Mouse (Mus musculus): Measurements from ENCODE around the gene Magi3.
A peak's percentile ranks its signal among the peaks of the same experiment; 100 is the strongest.

The Magi3 gene

GRCm38 (mm10) chr3:104032086-104032485, 188.1 kb downstream of the Magi3 start:
- DNase-seq (ENCODE audit: low spot score in 2 of 2) = no peak

DNA sequence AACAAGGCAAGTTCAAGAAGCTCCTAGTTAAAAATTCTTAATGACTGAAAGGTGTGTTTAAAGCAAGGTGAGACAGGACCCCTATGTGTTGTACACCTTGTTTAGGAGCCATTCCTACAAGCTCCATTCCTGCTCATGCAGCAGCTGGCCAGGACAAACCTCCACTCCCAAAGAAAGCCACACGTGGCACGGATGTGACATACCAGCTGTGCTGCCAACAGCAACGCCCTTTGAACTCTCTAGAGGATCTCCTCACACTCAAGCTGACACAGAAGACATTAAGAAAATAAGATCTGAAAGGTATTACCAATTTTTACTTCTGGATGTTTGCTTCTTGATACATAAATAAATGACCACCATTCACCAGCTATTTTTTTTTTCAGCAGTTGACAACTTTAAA, 193.2 kb downstream of the Magi3 start:
- no peak for DNase-seq (ENCODE audit: low spot score in 2 of 2)

- DNase-seq (ENCODE audit: low spot score in 2 of 2) = no peak
These were observed 200.1 kb downstream of the Magi3 start for GRCm38 (mm10) chr3:104020101-104020500.

DNA sequence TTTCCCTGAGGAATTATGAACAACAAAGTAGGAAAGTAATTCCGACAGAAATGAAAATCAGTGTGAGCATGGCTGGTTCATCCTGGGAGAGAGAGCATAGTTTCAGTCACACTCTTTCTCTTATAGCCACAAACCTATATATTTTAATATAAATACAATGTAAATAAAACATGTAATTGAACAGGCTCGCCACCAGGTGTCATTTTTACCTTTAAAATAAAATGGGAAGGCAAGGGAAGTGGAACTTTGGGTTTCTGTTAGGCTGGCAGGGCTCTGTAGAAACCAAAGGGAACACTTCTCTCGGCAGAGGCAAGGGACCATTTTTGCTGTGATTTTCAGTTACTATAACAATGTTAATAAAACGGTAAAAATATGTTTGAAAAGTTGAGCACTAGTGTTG, 200.7 kb downstream of the Magi3 start:
- DNase-seq (ENCODE audit: low spot score in 2 of 2) = no peak

- DNase-seq (ENCODE audit: low spot score in 2 of 2) = no peak
These were observed 202.2 kb downstream of the Magi3 start for GRCm38 (mm10) chr3:104017931-104018330.

GRCm38 (mm10) chr3:104011972-104012371, 208.2 kb downstream of the Magi3 start:
- DNase-seq (ENCODE audit: low spot score in 2 of 2) = peak in 1 of 2 experiments; percentile 7

DNA sequence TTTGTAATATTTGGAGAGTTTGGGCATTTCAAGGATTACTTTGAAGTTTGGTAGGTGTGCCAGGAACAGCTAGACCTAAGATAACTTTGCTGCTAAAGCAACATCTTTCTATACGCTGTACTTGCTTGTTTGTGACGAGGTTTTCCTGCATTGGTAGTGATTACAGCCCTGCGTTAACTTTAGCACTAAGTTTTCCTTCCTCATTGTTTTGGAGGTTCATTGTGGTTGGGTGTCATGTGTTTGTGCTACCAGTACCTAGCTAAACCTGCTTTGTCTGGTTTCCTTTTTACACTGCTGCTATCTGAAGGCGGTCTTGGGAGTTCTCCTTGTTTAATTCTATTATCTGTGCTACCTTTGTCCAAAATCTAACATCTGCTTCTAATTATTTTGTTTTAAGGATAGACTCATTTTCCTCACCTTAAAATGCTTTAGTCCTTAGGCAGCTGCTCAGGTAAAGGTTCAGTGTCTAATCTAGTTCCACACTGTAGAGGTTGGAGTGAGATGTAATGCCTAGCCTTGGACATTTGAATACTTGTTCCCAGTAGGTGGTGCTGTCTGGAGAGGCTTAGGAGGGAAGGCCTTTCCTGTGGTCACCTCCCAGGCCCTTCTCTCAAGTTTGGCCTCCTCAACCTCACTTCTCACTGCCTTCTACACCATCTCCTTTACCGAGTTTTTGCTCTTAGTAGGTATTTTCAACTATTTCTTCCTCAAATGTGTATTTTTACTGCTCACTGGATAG, 210.1 kb downstream of the Magi3 start:
- peak in 1 of 2 experiments; percentile 6 for DNase-seq (ENCODE audit: low spot score in 2 of 2)

GRCm38 (mm10) chr3:104007479-104007878, 212.7 kb downstream of the Magi3 start:
- peak in 1 of 2 experiments; percentile 21 for DNase-seq (ENCODE audit: low spot score in 2 of 2)

DNA sequence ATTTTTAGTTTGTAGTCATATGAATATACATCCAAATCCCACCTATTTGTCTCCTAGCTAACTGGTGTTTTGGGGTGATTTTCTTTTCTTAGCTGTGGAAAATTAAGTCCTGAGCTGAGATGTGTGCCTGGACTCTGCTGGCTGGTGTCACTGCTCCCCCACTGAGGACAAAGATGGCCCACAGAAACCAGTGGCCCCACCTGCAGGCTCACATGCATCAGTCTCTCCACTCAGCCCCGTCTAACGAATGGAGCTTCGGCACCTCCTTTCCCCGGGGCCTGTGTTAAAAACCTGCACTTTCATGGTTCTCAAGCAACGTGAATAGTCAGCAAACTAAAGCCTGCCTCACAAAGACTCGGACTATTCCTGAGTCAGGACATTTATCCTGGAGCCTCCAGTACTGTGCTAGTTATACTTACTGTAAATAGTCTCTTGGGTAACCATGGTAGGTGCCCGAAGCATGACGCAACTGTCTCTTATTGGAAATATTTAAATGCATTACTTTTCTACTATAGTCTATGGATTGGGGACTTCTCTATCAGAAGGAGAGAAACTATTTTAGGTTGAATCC, 213.2 kb downstream of the Magi3 start:
- DNase-seq (ENCODE audit: low spot score in 2 of 2) = no peak

GRCm38 (mm10) chr3:103998724-103999123, 221.4 kb downstream of the Magi3 start:
- DNase-seq (ENCODE audit: low spot score in 2 of 2) = no peak

DNA sequence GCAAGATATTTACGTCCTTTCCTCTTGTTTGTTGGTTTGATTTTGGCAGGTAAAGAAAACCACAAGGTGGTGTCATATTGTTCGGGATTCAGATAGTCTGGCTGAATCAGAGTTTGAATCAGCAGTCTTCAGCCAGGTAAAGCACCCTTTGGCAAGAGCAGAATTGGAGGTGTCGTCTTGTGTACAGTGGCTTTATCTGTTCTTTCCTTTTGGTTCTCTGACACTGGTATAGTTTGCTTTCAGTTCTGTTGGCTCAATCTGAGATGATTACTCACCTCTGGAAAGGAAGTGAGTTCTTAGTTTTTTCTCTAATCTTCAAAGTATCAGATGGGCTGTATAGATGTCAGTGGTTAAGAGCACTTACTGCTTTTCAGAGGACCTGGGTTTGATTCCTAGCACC, 228.9 kb downstream of the Magi3 start:
- DNase-seq (ENCODE audit: low spot score in 2 of 2) = no peak

DNA sequence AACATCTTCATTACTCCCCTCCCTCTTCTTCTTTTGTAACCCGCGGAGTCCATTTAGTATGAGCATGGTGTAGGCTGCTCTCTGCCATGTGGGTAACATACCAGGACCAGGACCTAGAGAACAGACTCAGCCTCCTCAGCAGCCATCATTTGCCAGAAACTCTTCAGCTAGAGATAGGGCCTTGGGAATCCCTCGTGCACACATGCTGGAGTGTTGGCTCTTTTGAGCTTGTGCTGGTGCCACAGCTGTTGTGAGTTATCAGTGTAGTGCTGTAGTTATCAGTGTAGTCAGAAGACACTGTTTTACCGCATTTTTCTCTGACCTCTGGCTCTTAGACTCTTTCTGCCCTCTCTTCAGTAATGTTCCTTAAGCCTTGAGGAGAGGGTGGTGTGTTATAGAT, 230.8 kb downstream of the Magi3 start:
- DNase-seq (ENCODE audit: low spot score in 2 of 2) = no peak

DNA sequence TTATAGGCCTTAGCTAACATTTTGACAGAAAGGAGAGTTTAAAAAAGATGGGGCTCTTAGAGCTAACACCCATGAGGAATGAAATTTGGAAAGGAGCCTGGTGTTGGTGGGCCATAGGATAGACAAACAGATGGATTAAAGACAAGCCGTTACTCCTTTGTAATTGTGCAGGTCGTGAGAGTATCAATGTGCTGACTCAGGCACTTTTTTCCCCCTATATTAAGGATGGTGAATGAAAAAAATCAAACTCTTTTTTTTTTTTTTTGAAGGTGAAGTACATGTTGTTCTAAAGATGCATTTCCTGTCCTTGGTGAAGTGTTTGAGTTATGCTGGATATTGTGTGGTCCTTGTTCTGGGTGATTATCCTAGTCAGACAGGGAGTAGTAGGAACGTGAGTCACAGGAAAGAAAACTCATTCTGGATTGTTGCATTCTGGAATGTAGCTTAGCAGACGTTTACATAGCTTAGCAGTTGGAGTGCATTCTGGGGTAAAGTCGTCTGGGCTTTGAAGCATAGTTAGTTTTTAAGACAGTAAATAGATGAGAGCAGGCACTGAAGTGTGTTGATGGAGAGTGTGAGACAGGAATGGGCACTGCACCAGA, 232.2 kb downstream of the Magi3 start:
- DNase-seq (ENCODE audit: low spot score in 2 of 2) = no peak

DNA sequence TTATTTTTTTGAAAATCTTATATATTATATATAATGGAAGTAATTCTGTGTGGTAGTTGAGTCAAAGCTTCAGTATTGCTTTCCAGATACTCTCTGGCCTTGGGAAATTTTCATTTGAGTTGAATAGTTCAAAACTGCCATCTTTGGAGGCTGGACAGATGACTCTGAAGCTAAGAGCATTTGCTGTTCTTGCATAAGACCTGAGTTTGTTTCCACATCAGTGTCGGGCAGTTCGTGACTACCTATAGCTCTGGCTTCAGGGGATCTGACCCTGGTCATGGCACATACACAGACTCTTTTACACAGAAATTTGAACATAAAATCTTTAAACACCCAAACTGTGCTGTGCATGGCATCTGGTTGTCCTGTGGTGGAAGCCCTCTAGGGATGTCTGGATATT, 235.0 kb downstream of the Magi3 start:
- DNase-seq (ENCODE audit: low spot score in 2 of 2) = no peak

GRCm38 (mm10) chr3:103984556-103984955, 235.6 kb downstream of the Magi3 start:
- no peak for DNase-seq (ENCODE audit: low spot score in 2 of 2)

GRCm38 (mm10) chr3:103971157-103971556, 249.0 kb downstream of the Magi3 start:
- DNase-seq (ENCODE audit: low spot score in 2 of 2) = no peak

DNA sequence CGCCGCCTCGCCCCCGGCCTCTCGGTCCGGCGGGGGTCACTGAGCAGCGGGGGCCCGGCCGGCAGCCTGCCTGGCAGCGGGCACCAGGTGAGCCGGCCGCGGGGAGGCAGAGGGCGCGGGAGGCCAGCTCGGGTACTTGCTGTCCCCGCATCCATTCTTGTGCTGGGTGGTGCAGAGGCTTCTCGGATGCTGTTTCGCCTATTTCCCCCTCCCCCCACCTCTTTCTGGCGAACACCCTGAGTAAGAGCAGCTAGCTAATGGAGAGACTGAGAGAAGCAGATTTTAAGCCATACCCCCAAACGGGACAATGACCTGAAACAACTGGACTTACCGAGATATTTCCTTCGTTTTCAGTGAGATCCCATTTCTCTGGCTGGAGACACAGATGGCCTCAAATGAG, 251.5 kb downstream of the Magi3 start:
- no peak for DNase-seq (ENCODE audit: low spot score in 2 of 2)

GRCm38 (mm10) chr3:103967861-103968691, 252.1 kb downstream of the Magi3 start, which contains the start of gene Phtf1:
Gene Phtf1 (plus strand): TSS chr3:103968110.
- peak; percentile 89 for DNase-seq (ENCODE audit: low spot score in 2 of 2)

- no peak for DNase-seq (ENCODE audit: low spot score in 2 of 2)
These were observed 252.9 kb downstream of the Magi3 start for GRCm38 (mm10) chr3:103967231-103967630.

Data from spleen, postnatal 10 days (tissue).